Mouse (Mus musculus): ENCODE results near the gene Gm10959. TPM values are rescaled to one million over a fixed set of nuclear protein-coding genes. Genes with fewer than 3 reads are reported as not detected.

Gene Gm10959
- polyA plus RNA-seq, 1 experiment from 2014 or later: not detected

GRCm38 (mm10) chr3:122924009-122924914 lies 5.1 kb upstream of the Gm10959 start, which contains the start of gene 1810037I17Rik:
TSS of gene 1810037I17Rik (plus strand) at chr3:122924203.
- ATAC-seq (ENCODE audit: low read depth): peak; percentile 99
- Histone ChIP-seq H3K36me3 (ENCODE audit: control insufficient read depth, insufficient read depth, low read length) (no peaks in the 10 kb centered on the region), H3K27ac (ENCODE audit: low read depth, low read length) (peak within 1 kb of the TSS; percentile 60), H3K27me3 (ENCODE audit: control insufficient read depth, insufficient read depth, low read length) (no peaks in the 10 kb centered on the region), H3K4me2 (ENCODE audit: low read depth, low read length) (peak within 1 kb of the TSS; percentile 67), H3K9me3 (ENCODE audit: control insufficient read depth, low read length) (no peaks in the 10 kb centered on the region), H3K4me1 (ENCODE audit: control insufficient read depth, insufficient read depth, low read length) (peaks cover 4% of the 10 kb centered on the region; the same call in 1 of the 2 replicates), H3K9ac (replicated peaks; ENCODE audit: low read depth, low read length) (peak within 1 kb of the TSS; percentile 48), H3K4me3 (ENCODE audit: low read depth, low read length) (peak within 1 kb of the TSS; percentile 53)
- under 1% methylated on average over 55 of the region's 68 CpGs for WGBS

GRCm38 (mm10) chr3:122923147-122923546 lies 4.0 kb upstream of the Gm10959 start:
- no peak for ATAC-seq (ENCODE audit: low read depth)
- Histone ChIP-seq H3K9ac (replicated peaks; ENCODE audit: low read depth, low read length) (no peak overlapping the region), H3K36me3 (ENCODE audit: control insufficient read depth, insufficient read depth, low read length) (no peaks in the 10 kb centered on the region), H3K27ac (ENCODE audit: low read depth, low read length) (no peak overlapping the region), H3K27me3 (ENCODE audit: control insufficient read depth, insufficient read depth, low read length) (no peaks in the 10 kb centered on the region), H3K4me2 (ENCODE audit: low read depth, low read length) (no peak overlapping the region), H3K4me1 (ENCODE audit: control insufficient read depth, insufficient read depth, low read length) (peaks cover 4% of the 10 kb centered on the region; the same call in 1 of the 2 replicates), H3K4me3 (ENCODE audit: low read depth, low read length) (no peak overlapping the region), H3K9me3 (ENCODE audit: control insufficient read depth, low read length) (no peaks in the 10 kb centered on the region)
- 74% methylated on average over 7 of the region's 7 CpGs for WGBS

DNA sequence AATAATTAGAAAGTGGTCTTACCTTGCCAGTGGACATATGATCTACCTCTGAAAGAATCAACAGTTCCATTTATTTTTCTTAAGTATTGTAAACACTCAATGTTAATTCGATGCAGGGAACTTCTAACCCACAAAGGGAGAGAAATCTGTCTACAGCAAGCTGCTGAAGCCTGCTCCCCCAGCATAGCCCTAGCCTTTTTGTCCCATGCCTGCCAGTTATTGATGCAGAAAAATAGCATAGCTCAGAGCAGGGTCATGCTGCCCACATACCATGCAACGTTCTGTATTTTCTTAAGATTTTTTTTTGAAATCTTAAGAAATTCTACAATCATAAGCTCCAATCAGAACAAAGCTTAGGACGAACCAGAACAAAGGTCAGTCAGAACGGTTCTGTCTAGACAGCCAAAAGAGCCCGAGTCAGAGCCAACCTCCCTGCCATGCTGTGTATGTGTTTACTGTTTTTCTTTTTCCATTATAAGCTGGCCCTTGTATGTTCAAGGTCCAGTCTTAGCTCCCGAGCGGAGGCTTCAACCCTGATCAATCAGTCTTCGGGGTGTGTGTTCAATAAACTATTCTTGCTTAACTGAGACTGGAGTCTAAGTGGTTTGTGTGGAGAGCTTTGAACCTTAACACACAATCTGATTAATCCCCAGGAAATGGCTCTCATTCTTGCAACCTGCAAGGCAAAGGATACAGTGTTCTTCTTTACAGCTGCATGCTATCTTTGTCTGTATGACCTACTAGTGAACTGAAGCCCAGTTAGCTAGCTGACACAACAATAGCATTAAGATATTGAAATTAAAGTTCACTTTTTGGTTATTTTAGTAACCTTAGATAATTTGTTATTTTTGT lies 2.7 kb upstream of the Gm10959 start:
- ATAC-seq (ENCODE audit: low read depth): no peak
- H3K27me3 ChIP-seq (ENCODE audit: control insufficient read depth, insufficient read depth, low read length): no peaks in the 10 kb centered on the region
- H3K4me3 ChIP-seq (ENCODE audit: low read depth, low read length): no peak overlapping the region
- no peak overlapping the region for H3K4me2 ChIP-seq (ENCODE audit: low read depth, low read length)
- peaks cover 4% of the 10 kb centered on the region; the same call in 1 of the 2 replicates for H3K4me1 ChIP-seq (ENCODE audit: control insufficient read depth, insufficient read depth, low read length)
- no peaks in the 10 kb centered on the region for H3K36me3 ChIP-seq (ENCODE audit: control insufficient read depth, insufficient read depth, low read length)
- WGBS: 87% methylated on average over 8 of the region's 8 CpGs
- H3K9ac ChIP-seq (replicated peaks; ENCODE audit: low read depth, low read length): no peak overlapping the region
- no peaks in the 10 kb centered on the region for H3K9me3 ChIP-seq (ENCODE audit: control insufficient read depth, low read length)
- no peak overlapping the region for H3K27ac ChIP-seq (ENCODE audit: low read depth, low read length)

DNA sequence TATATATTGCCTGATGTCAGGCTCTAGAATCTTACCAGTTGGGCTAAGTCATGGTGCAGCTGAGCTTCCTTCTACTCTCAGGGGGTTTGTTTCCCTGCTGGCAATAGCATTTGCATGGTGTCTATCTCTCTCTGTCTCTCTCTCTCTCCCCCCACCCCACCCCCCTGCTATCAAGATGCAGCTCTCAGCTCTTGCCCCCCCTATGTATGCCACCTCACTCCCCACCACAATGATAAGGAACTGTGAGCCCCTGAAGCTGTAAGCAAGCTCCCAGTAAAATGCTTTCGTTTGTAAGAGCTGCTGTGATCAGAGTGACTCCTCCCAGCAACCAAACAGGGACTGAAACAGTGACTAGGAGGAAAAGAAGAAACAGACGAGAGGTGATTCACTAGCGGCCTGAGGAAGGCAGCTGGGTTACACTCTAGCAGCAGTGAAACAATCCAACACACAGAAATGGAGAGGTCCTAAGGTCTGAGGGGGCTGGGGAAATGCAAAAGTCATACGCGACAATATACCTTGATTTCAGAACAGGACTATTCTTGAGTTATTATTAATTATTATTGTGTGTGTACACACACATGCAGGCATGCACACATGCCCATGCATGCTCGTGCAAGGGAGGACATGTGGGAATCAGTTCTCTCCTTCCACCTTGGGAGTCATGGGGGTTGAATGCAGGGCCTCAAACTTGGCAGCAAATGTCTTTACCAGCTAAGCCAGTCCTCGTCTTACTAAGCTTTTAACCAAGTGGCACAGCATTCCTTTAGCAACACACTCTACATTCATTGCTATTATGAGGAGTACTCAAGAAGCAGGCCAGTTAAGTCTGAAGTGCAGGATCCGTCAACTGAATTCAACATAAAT lies 1.6 kb upstream of the Gm10959 start:
- Histone ChIP-seq H3K4me1 (ENCODE audit: control insufficient read depth, insufficient read depth, low read length) (peaks cover 4% of the 10 kb centered on the region; the same call in 1 of the 2 replicates), H3K36me3 (ENCODE audit: control insufficient read depth, insufficient read depth, low read length) (no peaks in the 10 kb centered on the region), H3K27ac (ENCODE audit: low read depth, low read length) (no peak overlapping the region), H3K27me3 (ENCODE audit: control insufficient read depth, insufficient read depth, low read length) (no peaks in the 10 kb centered on the region), H3K9ac (replicated peaks; ENCODE audit: low read depth, low read length) (no peak overlapping the region), H3K4me2 (ENCODE audit: low read depth, low read length) (no peak overlapping the region), H3K4me3 (ENCODE audit: low read depth, low read length) (no peak overlapping the region), H3K9me3 (ENCODE audit: control insufficient read depth, low read length) (no peaks in the 10 kb centered on the region)
- ATAC-seq (ENCODE audit: low read depth): no peak
- WGBS: 66% methylated on average over 8 of the region's 8 CpGs

- WGBS: 75% methylated on average over 2 of the region's 2 CpGs
- Histone ChIP-seq H3K4me2 (ENCODE audit: low read depth, low read length) (no peak overlapping the region), H3K9me3 (ENCODE audit: control insufficient read depth, low read length) (no peaks in the 10 kb centered on the region), H3K4me1 (ENCODE audit: control insufficient read depth, insufficient read depth, low read length) (no peaks in the 10 kb centered on the region), H3K4me3 (ENCODE audit: low read depth, low read length) (no peak overlapping the region), H3K36me3 (ENCODE audit: control insufficient read depth, insufficient read depth, low read length) (no peaks in the 10 kb centered on the region), H3K9ac (replicated peaks; ENCODE audit: low read depth, low read length) (no peak overlapping the region), H3K27me3 (ENCODE audit: control insufficient read depth, insufficient read depth, low read length) (no peaks in the 10 kb centered on the region), H3K27ac (ENCODE audit: low read depth, low read length) (no peak overlapping the region)
- ATAC-seq (ENCODE audit: low read depth): no peak
Measured at GRCm38 (mm10) chr3:122918672-122919071, 488 bp downstream of the Gm10959 start.

GRCm38 (mm10) chr3:122916191-122916680 lies 2.9 kb downstream of the Gm10959 start:
- Histone ChIP-seq H3K27me3 (ENCODE audit: control insufficient read depth, insufficient read depth, low read length) (no peaks in the 10 kb centered on the region), H3K4me1 (ENCODE audit: control insufficient read depth, insufficient read depth, low read length) (no peaks in the 10 kb centered on the region), H3K9ac (replicated peaks; ENCODE audit: low read depth, low read length) (no peak overlapping the region), H3K4me3 (ENCODE audit: low read depth, low read length) (no peak overlapping the region), H3K9me3 (ENCODE audit: control insufficient read depth, low read length) (no peaks in the 10 kb centered on the region), H3K36me3 (ENCODE audit: control insufficient read depth, insufficient read depth, low read length) (no peaks in the 10 kb centered on the region), H3K4me2 (ENCODE audit: low read depth, low read length) (no peak overlapping the region), H3K27ac (ENCODE audit: low read depth, low read length) (no peak overlapping the region)
- ATAC-seq (ENCODE audit: low read depth): no peak
- 84% methylated on average over 6 of the region's 6 CpGs for whole genome bisulfite sequencing

GRCm38 (mm10) chr3:122915493-122915892 lies 3.7 kb downstream of the Gm10959 start:
- Histone ChIP-seq H3K36me3 (ENCODE audit: control insufficient read depth, insufficient read depth, low read length) (no peaks in the 10 kb centered on the region), H3K9ac (replicated peaks; ENCODE audit: low read depth, low read length) (no peak overlapping the region), H3K9me3 (ENCODE audit: control insufficient read depth, low read length) (no peaks in the 10 kb centered on the region), H3K27me3 (ENCODE audit: control insufficient read depth, insufficient read depth, low read length) (no peaks in the 10 kb centered on the region), H3K27ac (ENCODE audit: low read depth, low read length) (no peak overlapping the region), H3K4me1 (ENCODE audit: control insufficient read depth, insufficient read depth, low read length) (no peaks in the 10 kb centered on the region), H3K4me3 (ENCODE audit: low read depth, low read length) (no peak overlapping the region), H3K4me2 (ENCODE audit: low read depth, low read length) (no peak overlapping the region)
- 81% methylated on average over 5 of the region's 5 CpGs for WGBS
- no peak for ATAC-seq (ENCODE audit: low read depth)

GRCm38 (mm10) chr3:122907841-122908240 lies 11.3 kb downstream of the Gm10959 start:
- Histone ChIP-seq H3K27ac (ENCODE audit: low read depth, low read length) (no peak overlapping the region), H3K4me1 (ENCODE audit: control insufficient read depth, insufficient read depth, low read length) (no peaks in the 10 kb centered on the region), H3K9ac (replicated peaks; ENCODE audit: low read depth, low read length) (no peak overlapping the region), H3K4me3 (ENCODE audit: low read depth, low read length) (no peak overlapping the region), H3K36me3 (ENCODE audit: control insufficient read depth, insufficient read depth, low read length) (no peaks in the 10 kb centered on the region), H3K9me3 (ENCODE audit: control insufficient read depth, low read length) (no peaks in the 10 kb centered on the region), H3K4me2 (ENCODE audit: low read depth, low read length) (no peak overlapping the region), H3K27me3 (ENCODE audit: control insufficient read depth, insufficient read depth, low read length) (no peaks in the 10 kb centered on the region)
- WGBS: 86% methylated on average over 2 of the region's 2 CpGs
- no peak for ATAC-seq (ENCODE audit: low read depth)

Data from neural tube, embryonic 14.5 days (tissue).